21 mouse cellular contexts compared by ENCODE assay signal in genomic region chr7:132491902-132492301, GRCm38 (mm10).
DNase-seq lines count a peak whose midpoint lies in the region; ATAC-seq and TF ChIP-seq lines count a peak whose summit lies in the region.
"Had no signal": no experiment of that assay in that cellular context is flagged by ENCODE, and none has a peak within 500 bp of the region (broad histone marks: within the 10 kb centered on the region; RNA-seq: fewer than 3 reads in every experiment).

No protein-coding gene starts in this region.

- H3K36me3 ChIP-seq in MEL (ENCODE audit: control insufficient read depth in 1 of 2, insufficient read depth in 2 of 2, low read length in 2 of 2) = peaks cover 0 to 39% of the 10 kb centered on the region in 2 experiments; a peak in 2 of 4 replicates
- H3K36me3 ChIP-seq in liver, embryonic 13.5 days = no peaks in the 10 kb centered on the region
- H3K36me3 ChIP-seq in liver, postnatal 0 days (replicated peaks; ENCODE audit: insufficient read depth, low read length) = no peaks in the 10 kb centered on the region
- H3K36me3 ChIP-seq in forebrain, embryonic 15.5 days = no peaks in the 10 kb centered on the region
- H3K36me3 ChIP-seq: embryonic facial prominence, embryonic 10.5 days; embryonic facial prominence, embryonic 12.5 days had no signal

- no peak for TF ChIP-seq RAD21 in MEL (IDR thresholded peaks at IDR 0.05; ENCODE audit: low read depth, low read length)

- no peak overlapping the region for H3K9ac ChIP-seq in MEL (ENCODE audit: control insufficient read depth, low read depth, low read length, poor library complexity, severe bottlenecking)
- no peak overlapping the region for H3K9ac ChIP-seq in liver, embryonic 13.5 days
- H3K9ac ChIP-seq in liver, postnatal 0 days (replicated peaks) = no peak overlapping the region
- H3K9ac ChIP-seq in forebrain, embryonic 15.5 days (replicated peaks) = no peak overlapping the region
- H3K9ac ChIP-seq: embryonic facial prominence, embryonic 12.5 days; forebrain, embryonic 13.5 days had no signal

- H3K4me1 ChIP-seq in MEL (ENCODE audit: control insufficient read depth in 1 of 2, insufficient read depth in 2 of 2, low read length in 2 of 2) = peaks cover 24 to 49% of the 10 kb centered on the region in 2 experiments
- peaks cover 60% of the 10 kb centered on the region for H3K4me1 ChIP-seq in liver, embryonic 13.5 days (replicated peaks)
- H3K4me1 ChIP-seq in liver, postnatal 0 days (ENCODE audit: insufficient read depth) = peaks cover 19% of the 10 kb centered on the region
- H3K4me1 ChIP-seq in forebrain, embryonic 15.5 days = no peaks in the 10 kb centered on the region
- H3K4me1 ChIP-seq: forebrain, embryonic 13.5 days had no signal

- H3K4me3 ChIP-seq in MEL (ENCODE audit: control insufficient read depth in 1 of 2, insufficient read depth in 1 of 2, low read depth in 2 of 2, low read length in 2 of 2) = no peak overlapping the region
- H3K4me3 ChIP-seq in liver, embryonic 13.5 days (replicated peaks) = no peak overlapping the region
- no peak overlapping the region for H3K4me3 ChIP-seq in liver, postnatal 0 days (ENCODE audit: low read depth, low read length)
- no peak overlapping the region for H3K4me3 ChIP-seq in forebrain, embryonic 15.5 days
- H3K4me3 ChIP-seq: embryonic facial prominence, embryonic 10.5 days; embryonic facial prominence, embryonic 12.5 days; forebrain, embryonic 13.5 days had no signal

- DNase-seq in MEL (ENCODE audit: low read depth, low spot score) = peak; percentile 24
- DNase-seq in c-Kit-positive CD71-positive TER-119-negative erythroid progenitor cells, embryonic 14.5 days (ENCODE audit: low read depth) = peak; percentile 20
- peak; percentile 23 for DNase-seq in liver, embryonic 13.5 days
- DNase-seq in liver, postnatal 0 days = no peak
- DNase-seq in gastrocnemius, postnatal 10 days = no peak
- DNase-seq in right cerebral cortex, postnatal 4 days = no peak
- DNase-seq: adrenal gland, adult 2 months; adrenal gland, postnatal 10 days; adrenal gland, postnatal 25 days; cerebellum, adult 11-12 months; cerebellum, adult 2 months; cerebellum, adult 9-10 months; cerebellum, postnatal 10 days; cerebellum, postnatal 25 days had no signal

- no peak overlapping the region; the same call in 1 of the 2 replicates for H3K4me2 ChIP-seq in liver, embryonic 13.5 days
- no peak overlapping the region for H3K4me2 ChIP-seq in liver, postnatal 0 days (ENCODE audit: low read depth, low read length)
- H3K4me2 ChIP-seq in forebrain, embryonic 15.5 days (replicated peaks) = no peak overlapping the region
- H3K4me2 ChIP-seq: embryonic facial prominence, embryonic 12.5 days; forebrain, embryonic 13.5 days had no signal

- no peak for ATAC-seq in liver, embryonic 13.5 days (ENCODE audit: low read depth)
- ATAC-seq in liver, postnatal 0 days = no peak
- ATAC-seq in forebrain, embryonic 15.5 days (replicated peaks) = no peak
- ATAC-seq: activated CD4-positive, CD25-positive, alpha-beta regulatory T cell, adult 4 months; forebrain, embryonic 13.5 days; forebrain, embryonic 16.5 days; Patski had no signal

- H3K27ac ChIP-seq in MEL (ENCODE audit: control insufficient read depth, low read depth, low read length) = peak overlapping the region; percentile 94; the same call in 1 of the 2 replicates
- H3K27ac ChIP-seq in liver, embryonic 13.5 days = peak overlapping the region; percentile 96
- H3K27ac ChIP-seq in liver, postnatal 0 days (ENCODE audit: low read depth) = no peak overlapping the region
- H3K27ac ChIP-seq in forebrain, embryonic 15.5 days (replicated peaks) = no peak overlapping the region
- H3K27ac ChIP-seq: embryonic facial prominence, embryonic 10.5 days; embryonic facial prominence, embryonic 12.5 days; forebrain, embryonic 13.5 days had no signal

- H3K9me3 ChIP-seq in MEL (replicated peaks; ENCODE audit: insufficient read depth, low read length) = no peaks in the 10 kb centered on the region
- H3K9me3 ChIP-seq in liver, embryonic 13.5 days (replicated peaks) = no peaks in the 10 kb centered on the region
- H3K9me3 ChIP-seq in liver, postnatal 0 days (ENCODE audit: low read length) = no peaks in the 10 kb centered on the region
- H3K9me3 ChIP-seq in forebrain, embryonic 15.5 days = no peaks in the 10 kb centered on the region
- H3K9me3 ChIP-seq: embryonic facial prominence, embryonic 10.5 days; embryonic facial prominence, embryonic 12.5 days; forebrain, embryonic 13.5 days had no signal

- 52% methylated on average over 7 of the region's 7 CpGs for WGBS in liver, embryonic 13.5 days (ENCODE audit: insufficient replicate concordance)
- 66% methylated on average over 7 of the region's 7 CpGs for WGBS in liver, postnatal 0 days (ENCODE audit: insufficient replicate concordance)
- WGBS in forebrain, embryonic 15.5 days = 94% methylated on average over 7 of the region's 7 CpGs

- no peaks in the 10 kb centered on the region for H3K79me2 ChIP-seq in MEL (ENCODE audit: control insufficient read depth, insufficient read depth, low read length, poor library complexity)

- no peak for TF ChIP-seq CTCF in MEL (IDR thresholded peaks at IDR 0.05 in 2 of 3, conservative IDR thresholded peaks at IDR 0.05 in 1 of 3; ENCODE audit: control insufficient read depth in 1 of 3, insufficient read depth in 1 of 3, low read depth in 2 of 3, low read length in 3 of 3, poor library complexity in 1 of 3, severe bottlenecking in 1 of 3)
- TF ChIP-seq CTCF in liver, postnatal 0 days (IDR thresholded peaks at IDR 0.05; ENCODE audit: low read depth) = no peak

- no peaks in the 10 kb centered on the region for H3K27me3 ChIP-seq in MEL (ENCODE audit: control insufficient read depth in 1 of 2, insufficient read depth in 2 of 2, low read length in 2 of 2)
- H3K27me3 ChIP-seq in liver, embryonic 13.5 days = peaks cover 8% of the 10 kb centered on the region; the same call in 1 of the 2 replicates
- no peaks in the 10 kb centered on the region for H3K27me3 ChIP-seq in liver, postnatal 0 days (ENCODE audit: insufficient read depth, low read length)
- H3K27me3 ChIP-seq in forebrain, embryonic 15.5 days = no peaks in the 10 kb centered on the region
- H3K27me3 ChIP-seq: embryonic facial prominence, embryonic 12.5 days had no signal

- TF ChIP-seq EP300 in MEL (IDR thresholded peaks at IDR 0.05; ENCODE audit: low read depth in 1 of 2, low read length in 2 of 2) = peak; percentile 91 to 92
- TF ChIP-seq EP300 in liver, postnatal 0 days (IDR thresholded peaks at IDR 0.05; ENCODE audit: low read depth) = peak; percentile 84

- TF ChIP-seq POLR2A in MEL (IDR thresholded peaks at IDR 0.05; ENCODE audit: control insufficient read depth in 1 of 2, insufficient read depth in 1 of 2, low read depth in 1 of 2, low read length in 2 of 2, poor library complexity in 1 of 2) = no peak

TF ChIP-seq in MEL, 35 proteins besides CTCF, POLR2A, EP300 and RAD21:
- no peak for TF ChIP-seq ELF1 (IDR thresholded peaks at IDR 0.05; ENCODE audit: low read depth, low read length)
- no peak for TF ChIP-seq JUND (IDR thresholded peaks at IDR 0.05; ENCODE audit: low read depth, low read length)
- TF ChIP-seq MAZ (IDR thresholded peaks at IDR 0.05; ENCODE audit: low read depth, low read length) = peak; percentile 35; the same call in 1 of the 2 replicates
- peak; percentile 50 for TF ChIP-seq RCOR1 (IDR thresholded peaks at IDR 0.05; ENCODE audit: low read depth, low read length)
- TF ChIP-seq MEF2A (IDR thresholded peaks at IDR 0.05; ENCODE audit: extremely low read depth, insufficient replicate concordance, low read depth, low read length, poor library complexity, severe bottlenecking) = no peak
- peak; percentile 96 for TF ChIP-seq GATA1 (IDR thresholded peaks at IDR 0.05; ENCODE audit: low read depth, low read length)
- TF ChIP-seq CHD2 (IDR thresholded peaks at IDR 0.05; ENCODE audit: low read length) = no peak
- peak; percentile 96 for TF ChIP-seq TCF12 (IDR thresholded peaks at IDR 0.05; ENCODE audit: low read depth, low read length)
- peak; percentile 67 for TF ChIP-seq TAL1 (IDR thresholded peaks at IDR 0.05; ENCODE audit: low read length)
- peak; percentile 44; the same call in 1 of the 2 replicates for TF ChIP-seq SIN3A (IDR thresholded peaks at IDR 0.05; ENCODE audit: low read length)
- TF ChIP-seq UBTF (IDR thresholded peaks at IDR 0.05; ENCODE audit: borderline replicate concordance, insufficient read depth, low read depth, low read length) = no peak
- no peak for TF ChIP-seq GABPA (IDR thresholded peaks at IDR 0.05; ENCODE audit: low read depth, low read length)
- TF ChIP-seq ZMIZ1 (IDR thresholded peaks at IDR 0.05; ENCODE audit: low read depth, low read length) = peak; percentile 21; the same call in 1 of the 2 replicates
- TF ChIP-seq USF1 (IDR thresholded peaks at IDR 0.05; ENCODE audit: low read depth, low read length) = no peak
- TF ChIP-seq NRF1 (IDR thresholded peaks at IDR 0.05; ENCODE audit: insufficient read depth, low read depth, low read length, poor library complexity, severe bottlenecking) = no peak
- peak; percentile 59 for TF ChIP-seq ETS1 (IDR thresholded peaks at IDR 0.05; ENCODE audit: low read depth, low read length)

Comparison
In these comparisons a context has a peak if more than half of its experiments do, and no peak if none do; other contexts are left out.
1. DNase-seq: peak in MEL (single experiment), c-Kit-positive CD71-positive TER-119-negative erythroid progenitor cells, embryonic 14.5 days (single experiment) and liver, embryonic 13.5 days (single experiment); none in liver, postnatal 0 days (single experiment), gastrocnemius, postnatal 10 days (single experiment) and right cerebral cortex, postnatal 4 days (single experiment).
2. H3K27ac ChIP-seq: peak in MEL (single experiment) and liver, embryonic 13.5 days (single experiment); none in liver, postnatal 0 days (single experiment) and forebrain, embryonic 15.5 days (single experiment).